Comparison of ENCODE assay signal across 18 mouse cellular contexts in genomic region chrX:160107817-160108216, GRCm38 (mm10). TPM values are rescaled to one million over a fixed set of nuclear protein-coding genes. Genes with fewer than 3 reads are reported as not detected.
DNase-seq lines count a peak whose midpoint lies in the region; ATAC-seq and TF ChIP-seq lines count a peak whose summit lies in the region.
"Had no signal": no experiment of that assay in that cellular context is flagged by ENCODE, and none has a peak within 500 bp of the region (broad histone marks: within the 10 kb centered on the region; RNA-seq: fewer than 3 reads in every experiment).

No protein-coding gene starts in this region.

- no peak for TF ChIP-seq CTCF in hindbrain, postnatal 0 days (IDR thresholded peaks at IDR 0.05; ENCODE audit: low read depth)

- DNase-seq in 416B (ENCODE audit: low read depth), result peak; percentile 29
- no peak for DNase-seq in frontal cortex, postnatal 10 days (ENCODE audit: low spot score in 2 of 2)
- no peak for DNase-seq in hindbrain, postnatal 0 days (ENCODE audit: low spot score)
- DNase-seq: adrenal gland, adult 2 months; adrenal gland, postnatal 10 days; adrenal gland, postnatal 25 days; cerebellum, adult 11-12 months; cerebellum, adult 2 months; cerebellum, adult 9-10 months; cerebellum, postnatal 10 days; cerebellum, postnatal 25 days; forebrain, postnatal 0 days had no signal

- H3K27me3 ChIP-seq in hindbrain, postnatal 0 days (ENCODE audit: insufficient read depth, low read length), result no peaks in the 10 kb centered on the region
- H3K27me3 ChIP-seq: embryonic facial prominence, embryonic 12.5 days; forebrain, embryonic 13.5 days; forebrain, embryonic 15.5 days had no signal

- no peaks in the 10 kb centered on the region for H3K36me3 ChIP-seq in hindbrain, postnatal 0 days (ENCODE audit: insufficient read depth, low read length)
- H3K36me3 ChIP-seq: embryonic facial prominence, embryonic 10.5 days; embryonic facial prominence, embryonic 12.5 days; forebrain, embryonic 15.5 days had no signal

- H3K4me3 ChIP-seq in hindbrain, postnatal 0 days (ENCODE audit: low read length), result no peak overlapping the region
- H3K4me3 ChIP-seq: embryonic facial prominence, embryonic 10.5 days; embryonic facial prominence, embryonic 12.5 days; forebrain, embryonic 13.5 days; forebrain, embryonic 15.5 days had no signal

- H3K4me1 ChIP-seq in hindbrain, postnatal 0 days (ENCODE audit: insufficient read depth, low read length), result no peaks in the 10 kb centered on the region
- H3K4me1 ChIP-seq: embryonic facial prominence, embryonic 10.5 days; embryonic facial prominence, embryonic 12.5 days; forebrain, embryonic 13.5 days; forebrain, embryonic 15.5 days had no signal

- no peak overlapping the region for H3K9ac ChIP-seq in hindbrain, postnatal 0 days (replicated peaks; ENCODE audit: low read length)
- H3K9ac ChIP-seq: embryonic facial prominence, embryonic 12.5 days; forebrain, embryonic 13.5 days; forebrain, embryonic 15.5 days; forebrain, postnatal 0 days had no signal

- peak; percentile 89 for ATAC-seq in granulocyte monocyte progenitor cell, adult 5-6 weeks (replicated peaks; ENCODE audit: poor library complexity, severe bottlenecking)
- ATAC-seq in megakaryocyte progenitor cell, adult 5-6 weeks (replicated peaks; ENCODE audit: poor library complexity), result peak; percentile 87
- no peak for ATAC-seq in hindbrain, postnatal 0 days
- ATAC-seq: forebrain, embryonic 13.5 days; forebrain, embryonic 15.5 days; forebrain, postnatal 0 days had no signal

- no peak overlapping the region for H3K4me2 ChIP-seq in hindbrain, postnatal 0 days (ENCODE audit: low read depth, low read length)
- H3K4me2 ChIP-seq: embryonic facial prominence, embryonic 12.5 days; forebrain, embryonic 13.5 days; forebrain, embryonic 15.5 days had no signal

- H3K9me3 ChIP-seq in hindbrain, postnatal 0 days (ENCODE audit: low read length), result no peaks in the 10 kb centered on the region
- H3K9me3 ChIP-seq: embryonic facial prominence, embryonic 10.5 days; embryonic facial prominence, embryonic 12.5 days; forebrain, embryonic 13.5 days; forebrain, embryonic 15.5 days had no signal

- WGBS in hindbrain, postnatal 0 days, result 68% methylated on average over 4 of the region's 4 CpGs

- no peak overlapping the region for H3K27ac ChIP-seq in hindbrain, postnatal 0 days
- H3K27ac ChIP-seq: embryonic facial prominence, embryonic 10.5 days; embryonic facial prominence, embryonic 12.5 days; forebrain, embryonic 13.5 days; forebrain, embryonic 15.5 days had no signal

RNA-seq across cellular contexts. Expression of gene Pdha1, which starts 30.4 kb away (rescaled TPM):
- total RNA-seq in granulocyte monocyte progenitor cell, adult 5-6 weeks (2014; fragmentation: Nextera tagmentation), result 97.9 and 111 TPM in 2 replicates
- 187 and 192 TPM in 2 replicates for total RNA-seq in granulocyte monocyte progenitor cell, adult 5-6 weeks (2017)
- 132 and 133 TPM in 2 replicates for total RNA-seq in megakaryocyte progenitor cell, adult 5-6 weeks (2015)
- total RNA-seq in megakaryocyte progenitor cell, adult 5-6 weeks (2017), result 156 and 191 TPM in 2 replicates
- 145 and 150 TPM in 2 replicates for total RNA-seq in hindbrain, postnatal 0 days (2014; rRNA removed)
- polyA plus RNA-seq in hindbrain, postnatal 0 days (2015; fragmentation: Nextera tagmentation; extraction: Ambion mirVana), result 201 and 207 TPM in 2 replicates
